Mouse (Mus musculus) forebrain, embryonic 16.5 days (tissue): ENCODE measurements at regions not wholly inside any gene's neighbourhood (a gene's known extent, or its start where the extent isn't known, plus 50 kb on each side); places are given as distances from the start of the nearest gene placed in this dataset.

Source experiments
- ATAC-seq: fragments of 200-750 bp; cut with Nextera tagmentation; 2 replicates; pipeline ENCODE4 v1.8.0; 2017; ENCODE audit warnings: mild to moderate bottlenecking, moderate library complexity
- H3K27ac ChIP-seq: fragments of 300-500 bp; sonication (generic); 2 replicates; pipeline ENCODE4 v1.5.1; 2014; ENCODE audit warnings: low read length, control low read depth
- H3K27me3 ChIP-seq: fragments of 300-500 bp; sonication (generic); replicated peaks from 2 replicates; pipeline ENCODE4 v1.6.1; 2014; ENCODE audit warnings: low read length; ENCODE audit not compliant: control insufficient read depth, insufficient read depth
- H3K36me3 ChIP-seq: fragments of 300-500 bp; sonication (generic); 2 replicates; pipeline ENCODE4 v1.6.1; 2014; ENCODE audit not compliant: control insufficient read depth, insufficient read depth
- H3K4me1 ChIP-seq: fragments of 300-500 bp; sonication (generic); replicated peaks from 2 replicates; pipeline ENCODE4 v1.6.1; 2014; ENCODE audit warnings: low read length; ENCODE audit not compliant: control insufficient read depth, insufficient read depth
- H3K4me2 ChIP-seq: fragments of 300-500 bp; sonication (generic); 2 replicates; pipeline ENCODE4 v1.6.1; 2014; ENCODE audit warnings: mild to moderate bottlenecking, low read length, control low read depth
- H3K4me3 ChIP-seq: fragments of 300-500 bp; sonication (generic); replicated peaks from 2 replicates; pipeline ENCODE4 v1.5.1; 2014; ENCODE audit warnings: mild to moderate bottlenecking, low read length, control low read depth
- H3K9ac ChIP-seq: fragments of 300-500 bp; sonication (generic); replicated peaks from 2 replicates; pipeline ENCODE4 v1.6.1; 2014; ENCODE audit warnings: low read depth, low read length, control low read depth
- H3K9me3 ChIP-seq: fragments of 300-500 bp; sonication (generic); 2 replicates; pipeline ENCODE4 v1.6.1; 2016; ENCODE audit warnings: low read length; ENCODE audit not compliant: control insufficient read depth
- WGBS: fragments of 180-500 bp; shearing (Covaris S2); extraction: QIAGEN DNeasy Blood & Tissue Kit; methylation state at CpG from one replicate; pipeline ENCODE4 v1.1.7; 2014; 5-methylcytosine and 5-hydroxymethylcytosine counted together

GRCm38 (mm10) chr9:83707361-83707760, 98.7 kb downstream of the Elovl4 start:
- no peak for ATAC-seq
- whole genome bisulfite sequencing: 82% methylated on average over 3 of the region's 3 CpGs
- Histone ChIP-seq H3K9ac (no peak overlapping the region), H3K27me3 (no peaks in the 10 kb centered on the region), H3K36me3 (no peaks in the 10 kb centered on the region), H3K4me1 (no peaks in the 10 kb centered on the region), H3K4me2 (no peak overlapping the region), H3K4me3 (no peak overlapping the region), H3K27ac (no peak overlapping the region), H3K9me3 (no peaks in the 10 kb centered on the region)

GRCm38 (mm10) chr9:83706071-83706470, 100.0 kb downstream of the Elovl4 start:
- no peaks in the 10 kb centered on the region for H3K36me3 ChIP-seq
- no peak overlapping the region for H3K4me2 ChIP-seq
- no peak for ATAC-seq
- H3K9me3 ChIP-seq: no peaks in the 10 kb centered on the region
- H3K27ac ChIP-seq: no peak overlapping the region
- 87% methylated on average over 6 of the region's 6 CpGs for WGBS
- no peaks in the 10 kb centered on the region for H3K4me1 ChIP-seq
- H3K4me3 ChIP-seq: no peak overlapping the region
- H3K9ac ChIP-seq: no peak overlapping the region
- no peaks in the 10 kb centered on the region for H3K27me3 ChIP-seq

DNA sequence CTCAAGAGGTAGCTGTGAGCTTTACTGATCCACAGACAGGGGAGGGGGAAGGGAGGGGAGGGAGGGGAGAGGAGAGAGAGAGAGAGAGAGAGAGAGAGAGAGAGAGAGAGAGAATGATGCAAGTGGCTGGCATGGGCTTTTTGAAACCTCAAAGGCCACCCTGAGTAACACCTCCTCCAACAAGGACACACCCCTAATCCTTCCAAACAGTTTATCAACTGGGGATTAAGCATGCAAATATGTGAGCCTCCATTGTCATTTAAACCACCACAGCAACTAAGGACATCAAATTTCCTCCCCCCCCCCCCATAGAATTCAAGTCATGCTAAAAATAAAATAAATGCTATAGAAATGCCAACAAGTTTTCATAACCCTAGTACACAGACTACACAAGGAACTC, 101.9 kb downstream of the Elovl4 start:
- Histone ChIP-seq H3K36me3 (no peaks in the 10 kb centered on the region), H3K27me3 (no peaks in the 10 kb centered on the region), H3K27ac (no peak overlapping the region), H3K9me3 (no peaks in the 10 kb centered on the region), H3K9ac (no peak overlapping the region), H3K4me1 (no peaks in the 10 kb centered on the region), H3K4me2 (no peak overlapping the region), H3K4me3 (no peak overlapping the region)
- ATAC-seq: no peak

DNA sequence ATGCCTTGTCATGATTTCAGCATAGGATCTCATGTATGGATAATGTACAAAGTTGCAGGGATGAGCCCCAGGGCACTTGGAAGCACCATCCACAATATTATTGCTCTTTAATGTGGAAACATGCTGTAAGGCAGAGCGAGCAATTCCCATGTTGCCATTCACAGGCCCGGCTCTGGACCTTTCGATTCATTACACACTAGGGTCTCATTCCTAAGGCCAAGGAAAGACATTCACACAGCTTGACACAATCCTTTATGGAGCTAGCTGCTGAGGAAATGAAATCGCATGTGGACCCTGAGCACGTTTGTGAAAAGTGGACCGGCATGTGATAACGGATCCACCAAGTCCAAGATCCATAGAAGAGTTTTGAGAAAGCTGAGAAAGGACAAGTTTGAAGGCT, 105.2 kb downstream of the Elovl4 start:
- Histone ChIP-seq H3K9me3 (no peaks in the 10 kb centered on the region), H3K9ac (no peak overlapping the region), H3K27me3 (no peaks in the 10 kb centered on the region), H3K4me1 (no peaks in the 10 kb centered on the region), H3K4me3 (no peak overlapping the region), H3K4me2 (no peak overlapping the region), H3K36me3 (no peaks in the 10 kb centered on the region), H3K27ac (no peak overlapping the region)
- ATAC-seq: no peak
- WGBS: 86% methylated on average over 7 of the region's 7 CpGs

DNA sequence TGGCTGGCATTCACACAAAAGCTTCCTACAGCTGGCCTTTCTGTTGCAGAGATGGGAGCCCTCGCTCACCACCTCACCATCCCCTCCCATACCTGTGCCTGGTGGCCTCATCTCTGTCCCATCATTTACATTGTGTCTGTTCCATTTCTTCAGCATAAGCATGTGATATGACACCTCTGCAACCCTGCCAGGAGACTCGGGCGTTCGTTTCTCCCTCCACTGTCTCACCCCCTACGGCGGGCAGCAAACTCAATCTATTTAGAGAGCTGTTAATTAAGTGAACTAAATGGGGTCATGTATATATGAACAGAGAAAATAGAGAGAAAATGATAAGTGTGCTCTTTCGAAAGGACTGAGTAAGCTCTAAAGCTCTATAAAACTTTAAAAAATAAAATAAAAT, 106.0 kb downstream of the Elovl4 start:
- Histone ChIP-seq H3K36me3 (no peaks in the 10 kb centered on the region), H3K9me3 (no peaks in the 10 kb centered on the region), H3K4me2 (no peak overlapping the region), H3K4me1 (no peaks in the 10 kb centered on the region), H3K27me3 (no peaks in the 10 kb centered on the region), H3K4me3 (no peak overlapping the region), H3K27ac (no peak overlapping the region), H3K9ac (no peak overlapping the region)
- WGBS: 71% methylated on average over 7 of the region's 7 CpGs
- no peak for ATAC-seq

DNA sequence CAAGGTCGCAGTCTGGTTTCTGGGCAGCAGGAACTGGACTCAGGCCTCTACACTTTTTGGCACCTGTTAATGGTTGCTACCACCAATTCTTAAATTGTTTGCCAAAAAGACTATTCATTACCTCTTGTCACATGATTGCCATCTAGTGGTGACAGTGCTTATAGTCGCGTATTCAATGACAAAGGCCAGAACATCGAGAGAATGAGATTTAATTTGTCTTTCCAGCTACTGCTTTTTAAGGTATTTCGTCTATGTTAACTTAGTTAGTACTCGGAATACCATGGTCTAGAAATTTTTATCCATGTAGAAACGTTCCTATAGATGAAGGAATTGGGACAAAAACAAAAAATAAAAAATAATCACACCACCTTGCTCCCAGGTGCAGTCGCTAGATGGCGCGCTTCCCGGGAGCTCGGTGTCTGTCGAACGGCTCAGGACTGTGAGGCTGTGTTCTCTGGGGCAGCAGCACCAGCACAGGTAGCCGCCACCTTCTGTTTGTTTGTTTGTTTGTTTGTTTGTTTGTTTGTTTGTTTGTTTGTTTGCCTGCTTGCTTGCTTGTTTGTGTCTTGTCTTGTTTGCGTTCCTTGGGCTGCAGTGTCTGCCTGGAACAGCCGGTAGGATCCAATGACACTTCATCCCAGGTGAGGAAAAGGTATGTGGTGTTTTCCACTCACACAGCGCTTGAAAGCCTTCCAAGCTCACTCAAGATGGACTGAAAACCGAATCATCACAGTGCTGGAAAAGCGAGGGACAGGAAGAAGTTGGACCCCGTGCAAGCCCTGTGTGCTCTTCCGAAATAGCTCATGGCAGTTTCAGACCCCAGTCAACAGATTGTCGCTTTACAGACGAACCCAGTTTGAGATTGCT, 114.5 kb downstream of the Elovl4 start:
- Histone ChIP-seq H3K27me3 (no peaks in the 10 kb centered on the region), H3K4me1 (peaks cover 12% of the 10 kb centered on the region), H3K9ac (peak overlapping the region; percentile 43; the same call in 1 of the 2 replicates), H3K4me3 (peak overlapping the region; percentile 31), H3K36me3 (no peaks in the 10 kb centered on the region), H3K9me3 (no peaks in the 10 kb centered on the region), H3K27ac (no peak overlapping the region), H3K4me2 (peak overlapping the region; percentile 45)
- peak; percentile 84 for ATAC-seq
- WGBS: 15% methylated on average over 24 of the region's 24 CpGs
